Mouse (Mus musculus) Muller cell, postnatal 12 days (primary cell): ENCODE measurements around the gene Rps6kl1.

ENCODE experiments used
- DNase-seq: peaks from one replicate; pipeline ENCODE4 v3.0.0-alpha.2; 2015; ENCODE audit errors: inconsistent ontology term

Rps6kl1 gene

DNA sequence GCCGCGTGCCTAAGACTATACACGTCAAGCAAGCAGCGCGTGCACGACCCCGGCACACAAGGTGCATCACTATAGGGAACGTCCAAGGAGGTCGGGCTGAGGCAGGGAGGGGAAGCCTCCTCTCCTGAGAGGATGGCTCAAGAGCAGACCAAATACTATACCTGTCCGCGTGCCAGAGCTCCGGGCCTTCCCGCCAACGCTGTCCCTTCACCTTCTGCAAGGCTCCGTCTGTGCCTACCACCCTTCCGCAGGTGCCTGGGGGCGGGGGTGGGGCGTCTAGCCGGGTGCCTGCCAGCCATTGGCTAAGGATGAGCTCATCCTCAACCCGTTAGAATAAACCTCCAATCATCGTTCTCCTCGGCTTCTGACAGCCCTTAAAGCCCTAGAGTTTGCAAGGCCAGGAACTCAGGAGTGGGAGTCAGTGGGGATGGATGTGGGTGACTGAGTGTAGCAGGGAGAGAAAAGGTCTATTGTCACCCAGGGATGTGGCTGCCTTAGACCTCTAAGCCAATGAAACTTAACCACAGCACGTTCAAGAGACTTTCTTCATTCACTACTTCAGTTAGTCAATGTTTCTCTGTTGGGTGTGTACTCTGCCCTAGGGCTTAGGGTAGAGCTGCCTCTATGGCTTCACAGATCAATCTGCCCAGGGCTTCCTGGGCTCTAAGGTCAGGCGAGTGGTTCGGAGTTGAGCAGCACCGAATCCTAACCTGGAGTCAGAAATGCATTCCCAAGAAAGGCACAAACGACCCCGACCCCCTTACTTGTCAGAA lies at the start of gene Rps6kl1:
Gene Rps6kl1, minus strand, starts transcription at position 263 of the 773 bp plus-strand sequence.
- peak; percentile 31 for DNase-seq

GRCm38 (mm10) chr12:85199954-85200353 lies 48.9 kb upstream of the Rps6kl1 start:
- DNase-seq, result no peak

- no peak for DNase-seq
Observed at GRCm38 (mm10) chr12:85197936-85198335, 46.9 kb upstream of the Rps6kl1 start.

DNA sequence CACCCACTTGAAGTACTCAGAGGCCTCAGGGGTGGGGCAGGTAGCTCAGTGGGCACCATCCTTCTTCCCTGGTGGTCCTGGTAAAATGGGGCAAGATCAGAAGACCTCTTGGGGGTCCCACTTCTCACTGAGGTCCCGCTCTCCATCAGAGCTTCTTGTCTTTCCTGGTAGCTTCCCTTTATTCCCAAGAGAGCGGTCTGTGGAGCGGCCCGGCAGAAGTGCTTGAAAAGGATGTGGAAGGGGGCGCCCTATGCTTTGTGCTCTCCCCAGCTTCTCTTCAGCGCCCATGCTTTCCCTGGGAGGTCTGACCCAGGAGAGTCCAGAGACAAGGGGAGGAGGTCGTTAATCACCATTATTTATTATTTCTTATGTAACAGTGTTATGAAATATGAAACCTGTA lies 46.3 kb upstream of the Rps6kl1 start:
- DNase-seq, result no peak

DNA sequence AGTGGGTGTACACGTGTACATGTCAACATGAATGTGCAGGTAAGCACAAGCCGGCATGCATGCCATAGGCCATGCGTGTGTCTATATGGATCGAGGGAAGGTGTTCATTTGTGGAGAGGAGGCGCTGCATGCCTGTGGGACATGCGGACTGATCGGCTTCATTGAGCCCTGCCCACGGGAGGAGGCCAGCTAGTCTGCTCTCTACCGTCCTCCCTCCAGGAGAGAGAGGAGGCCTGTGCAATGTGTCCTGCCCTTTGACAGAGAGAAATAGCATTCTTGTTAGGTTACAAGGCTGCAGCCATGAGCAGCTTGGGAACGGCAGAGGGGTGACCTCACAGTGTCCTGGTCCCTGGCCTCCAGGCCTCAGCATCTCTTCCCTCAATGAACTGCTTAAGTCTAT lies 45.1 kb upstream of the Rps6kl1 start:
- DNase-seq, result no peak

- DNase-seq, result no peak
Observed at GRCm38 (mm10) chr12:85195086-85195485, 44.0 kb upstream of the Rps6kl1 start.

DNA sequence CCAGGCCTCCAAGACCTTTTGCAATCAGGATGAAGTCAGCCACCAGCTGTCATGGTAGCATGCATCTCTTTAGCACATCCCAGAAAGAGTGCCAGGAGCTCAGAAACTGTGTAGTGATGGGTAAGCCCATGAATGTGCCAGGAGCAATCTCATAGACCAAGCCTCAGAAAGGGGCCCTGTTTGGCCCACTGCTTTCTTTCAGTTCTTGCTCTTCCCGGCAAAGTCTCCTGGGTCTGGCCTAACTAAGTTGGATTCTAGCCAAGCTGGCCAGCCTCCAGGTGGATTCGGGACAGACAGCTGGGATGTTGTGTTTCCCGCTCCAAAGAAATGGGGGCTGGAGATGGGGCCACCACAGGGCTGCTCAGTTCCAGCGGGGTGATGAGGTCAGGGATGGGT lies 43.6 kb upstream of the Rps6kl1 start:
- DNase-seq, result peak; percentile 72

DNA sequence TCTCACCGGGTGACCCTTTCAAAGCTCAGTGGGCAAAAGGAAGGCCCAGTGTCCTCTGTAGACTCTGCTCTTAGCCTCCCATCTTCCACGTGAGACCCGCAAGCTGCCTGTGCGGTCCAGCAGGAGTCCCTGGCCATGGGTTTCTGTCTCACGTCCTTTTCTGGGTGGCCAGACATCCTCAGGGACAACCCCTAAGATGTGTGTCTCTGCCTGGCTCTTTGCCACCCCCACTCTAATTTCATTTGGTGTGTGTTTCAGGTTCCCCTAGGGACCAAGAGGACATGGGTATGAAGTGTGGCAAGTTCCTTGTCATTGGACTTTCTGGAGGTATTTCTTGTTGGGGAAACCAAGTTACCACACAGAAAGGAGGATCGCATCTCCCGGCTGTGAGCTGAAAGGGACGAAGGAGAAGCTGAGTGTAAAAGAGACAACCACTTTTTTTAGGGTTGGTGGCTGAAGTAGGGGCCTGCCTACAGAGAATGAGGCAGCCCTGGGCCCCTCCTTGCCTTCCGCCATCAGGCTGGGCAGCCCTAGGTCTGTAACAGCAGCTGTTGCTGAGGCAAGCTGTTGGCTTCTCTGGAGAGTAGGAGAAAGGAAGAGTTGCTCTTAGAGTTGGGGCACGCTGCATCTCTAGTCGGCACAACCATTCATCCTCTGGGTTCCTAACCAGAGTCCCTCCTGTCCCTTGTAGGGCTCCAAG lies 43.0 kb upstream of the Rps6kl1 start:
- no peak for DNase-seq

DNA sequence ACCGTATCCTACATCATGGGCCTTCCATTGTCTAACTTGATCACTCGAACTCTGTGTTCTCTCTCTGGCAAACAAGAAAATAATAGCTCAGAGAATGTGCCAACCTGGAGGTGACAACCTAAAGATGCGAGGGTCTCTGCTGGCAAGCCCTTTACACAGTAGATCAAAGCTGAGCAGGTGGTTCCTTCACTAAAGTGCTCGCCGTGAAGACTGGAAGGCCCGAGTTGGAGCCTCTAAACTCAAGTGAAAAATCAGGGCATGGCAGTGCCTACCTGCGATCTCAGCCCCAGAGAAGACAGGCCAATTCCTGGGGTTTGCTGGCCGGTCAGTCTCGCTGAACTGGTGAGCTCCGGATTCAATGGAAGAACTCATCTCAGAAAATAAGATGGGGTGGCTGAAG lies 42.1 kb upstream of the Rps6kl1 start:
- DNase-seq, result no peak

DNA sequence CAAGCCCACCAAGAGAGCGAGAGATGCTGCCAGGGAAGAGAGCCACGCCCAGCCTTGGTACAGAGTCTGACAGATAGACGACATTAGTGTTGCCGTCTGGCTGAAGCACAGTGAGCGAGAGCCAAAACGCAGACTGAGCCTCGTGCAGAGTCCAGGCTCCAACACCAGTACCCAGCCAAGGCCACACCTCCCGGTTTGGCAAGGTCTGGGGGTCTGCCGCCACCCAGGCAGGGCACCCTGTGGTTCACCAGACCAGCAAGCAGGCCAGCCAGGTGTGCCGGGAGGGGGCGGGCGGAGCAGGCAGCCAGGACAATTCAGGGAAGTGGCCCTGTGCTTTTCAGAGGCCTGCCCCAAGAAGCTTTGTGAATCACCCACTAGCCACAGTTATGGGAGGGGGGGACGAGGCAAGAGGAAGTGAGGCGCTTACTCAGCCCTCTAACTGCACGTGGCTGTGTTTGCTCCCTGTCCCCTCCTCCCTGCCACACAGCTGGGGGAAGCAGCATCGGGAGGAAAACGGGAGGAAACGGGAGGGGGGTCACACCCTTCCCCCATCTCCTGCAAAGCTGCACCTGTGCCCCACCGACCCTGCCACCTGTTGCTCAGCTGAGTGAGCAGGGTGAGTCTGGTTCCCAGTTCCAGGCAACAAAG lies 41.5 kb upstream of the Rps6kl1 start:
- DNase-seq, result peak; percentile 77

GRCm38 (mm10) chr12:85190290-85190689 lies 39.2 kb upstream of the Rps6kl1 start:
- no peak for DNase-seq

GRCm38 (mm10) chr12:85186361-85186760 lies 35.3 kb upstream of the Rps6kl1 start:
- peak; percentile 46 for DNase-seq

GRCm38 (mm10) chr12:85185810-85186209 lies 34.7 kb upstream of the Rps6kl1 start:
- no peak for DNase-seq

GRCm38 (mm10) chr12:85184118-85184517 lies 33.1 kb upstream of the Rps6kl1 start:
- DNase-seq, result no peak

- DNase-seq, result no peak
Observed at GRCm38 (mm10) chr12:85182898-85183297, 31.8 kb upstream of the Rps6kl1 start.

DNA sequence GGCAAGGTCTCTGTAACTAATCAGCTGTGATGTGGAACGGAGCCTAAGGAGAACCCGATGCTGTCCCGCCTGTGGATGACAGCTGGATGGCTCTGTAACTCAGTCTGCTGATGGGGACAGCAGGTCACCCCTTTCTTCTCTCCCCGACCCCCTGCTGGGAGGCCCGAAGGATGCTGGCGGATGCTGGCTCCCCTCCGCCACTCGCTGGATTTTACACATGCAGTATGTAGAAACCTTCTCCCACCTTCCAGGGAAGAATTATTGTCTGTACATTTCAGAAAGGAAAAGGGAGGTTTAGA lies 31.2 kb upstream of the Rps6kl1 start:
- DNase-seq, result no peak

DNA sequence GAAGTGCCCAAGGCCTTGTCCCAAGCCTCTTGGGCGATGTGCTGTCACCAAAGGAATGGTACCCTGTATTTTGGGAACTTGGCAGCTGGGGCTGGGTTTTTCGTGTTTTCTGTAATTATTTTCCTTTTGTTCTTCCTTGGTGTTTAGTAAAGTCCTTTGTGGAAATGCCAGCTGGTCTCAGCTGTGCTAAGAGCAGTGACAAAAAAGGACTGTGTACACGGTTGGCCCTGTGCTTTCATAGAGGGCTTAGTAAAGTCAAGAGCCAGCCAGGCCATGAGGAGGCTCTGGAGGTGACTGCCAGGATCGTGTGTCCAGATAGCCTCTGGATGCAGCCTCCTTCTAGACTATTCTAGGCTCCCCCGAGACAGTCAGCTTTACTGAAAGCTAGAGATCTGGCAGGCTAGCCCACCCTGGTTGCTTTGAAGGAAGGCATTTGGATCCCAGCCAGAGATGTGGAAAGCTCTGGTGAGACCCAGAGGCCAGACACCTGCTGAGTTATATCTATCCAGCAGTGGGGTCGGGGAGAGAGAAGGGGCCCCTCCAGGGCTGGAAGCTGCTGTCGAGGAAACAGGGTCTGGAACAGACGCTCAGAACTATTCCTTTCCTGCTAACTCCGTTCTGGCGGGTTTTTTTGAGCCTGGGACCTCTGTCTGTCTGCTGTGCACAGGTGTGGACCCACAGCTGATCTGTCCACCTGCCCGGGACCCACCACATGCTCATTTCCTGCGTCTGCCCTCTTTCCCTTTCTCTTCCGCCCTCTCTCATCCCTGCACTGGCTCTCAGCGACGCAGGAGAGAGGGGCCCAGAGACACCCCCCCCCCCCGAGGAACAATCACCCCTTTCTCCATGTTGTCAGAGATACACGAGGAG lies 30.6 kb upstream of the Rps6kl1 start:
- DNase-seq, result no peak

DNA sequence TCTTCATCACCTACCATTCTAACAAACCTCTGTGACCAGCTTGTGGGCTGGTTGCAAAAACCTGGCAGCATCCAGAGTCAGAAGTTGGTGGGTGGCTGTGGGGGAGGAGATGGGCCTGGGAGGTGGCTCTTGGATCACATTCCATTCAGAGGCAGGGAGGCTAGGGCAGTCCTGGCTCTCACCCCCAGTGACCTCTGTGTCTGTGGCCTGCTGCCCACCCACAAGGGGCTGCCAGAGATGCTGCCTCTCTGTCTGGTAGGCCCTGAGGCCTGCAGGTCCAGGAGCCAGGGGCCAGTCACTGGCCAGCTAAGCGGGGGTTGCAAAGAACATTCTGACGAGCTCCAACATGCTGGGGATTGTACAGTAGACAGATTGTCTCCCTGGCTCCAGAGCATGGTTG lies 27.2 kb upstream of the Rps6kl1 start:
- no peak for DNase-seq

- no peak for DNase-seq
Observed at GRCm38 (mm10) chr12:85177740-85178239, 26.7 kb upstream of the Rps6kl1 start, which contains the start of gene Pgf. TSS of gene Pgf (minus strand) at chr12:85177790.

DNA sequence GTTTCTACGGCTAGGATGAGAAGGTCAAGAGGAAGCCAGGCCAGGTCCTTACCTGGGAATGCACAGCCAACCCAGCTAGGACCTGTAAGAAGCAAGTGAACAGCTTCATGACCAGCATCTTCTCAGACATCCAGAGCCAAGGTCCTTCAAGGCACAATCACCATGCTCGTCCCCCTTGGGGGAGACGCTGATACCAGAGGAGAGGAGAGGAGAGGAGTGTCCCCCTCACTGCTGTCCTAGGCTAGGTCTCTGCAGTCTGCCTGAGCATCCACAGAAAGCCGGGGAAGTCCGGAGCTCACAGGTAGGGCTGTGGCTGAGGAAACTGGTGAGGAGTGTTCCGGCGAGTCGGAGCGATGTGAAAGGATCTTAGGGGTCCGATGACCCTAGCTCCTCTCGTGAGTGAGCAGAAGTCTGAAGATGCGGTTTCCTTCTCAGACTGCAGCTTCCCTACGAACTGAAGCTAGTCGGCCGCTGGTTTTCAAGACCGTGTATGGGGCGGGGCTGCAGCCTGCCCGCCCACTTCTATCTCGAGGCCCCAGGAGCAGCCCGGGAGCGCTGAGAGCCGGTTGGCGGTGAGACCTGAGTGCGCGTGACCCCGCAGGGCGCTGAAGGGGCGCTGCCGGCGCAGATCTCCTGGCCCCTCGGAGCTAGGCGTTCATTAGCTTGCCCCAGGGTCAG lies 25.9 kb upstream of the Rps6kl1 start:
- DNase-seq, result peak; percentile 57
